Mouse (Mus musculus): Measurements from ENCODE around the gene Hdac9.

Hdac9 gene

GRCm38 (mm10) chr12:34916995-34917394 lies at the start of gene Hdac9:
Gene Hdac9 (minus strand): TSS chr12:34917095.
- in situ Hi-C loops (cut with MboI, MseI) = loop anchor here (10.0 kb wide), 1 partner anchor 222 kb away; no protein-coding TSS in a partner anchor

GRCm38 (mm10) chr12:34949066-34949706 lies 32.3 kb upstream of the Hdac9 start:
- in situ Hi-C loops (cut with MboI, MseI) = no loop called here

- in situ Hi-C loops (cut with MboI, MseI) = loop anchor here (5.0 kb wide), 1 partner anchor 244 kb away; no protein-coding TSS in a partner anchor
These were observed 21.0 kb upstream of the Hdac9 start for GRCm38 (mm10) chr12:34937918-34938317.

- in situ Hi-C loops (cut with MboI, MseI) = no loop called here
These were observed 8.9 kb downstream of the Hdac9 start for GRCm38 (mm10) chr12:34908008-34908407.

DNA sequence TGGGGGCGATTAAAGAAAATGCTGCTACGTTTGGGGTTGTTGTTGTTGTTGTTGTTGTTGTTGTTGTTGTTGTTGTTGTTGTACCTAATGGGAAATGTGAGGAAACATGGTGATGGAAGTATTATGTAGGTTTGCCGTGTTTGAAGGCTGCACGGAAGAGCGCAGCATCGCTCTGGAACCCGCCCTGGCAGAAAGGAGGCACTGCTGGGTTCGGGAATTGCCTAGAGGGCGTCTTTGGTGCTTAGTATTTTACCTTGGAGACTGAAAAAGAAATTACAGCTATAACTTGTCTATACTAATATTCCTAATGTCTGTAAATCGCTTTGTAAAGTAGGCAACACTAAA lies 9.4 kb downstream of the Hdac9 start:
- in situ Hi-C loops (cut with MboI, MseI) = no loop called here

- in situ Hi-C loops (cut with MboI, MseI) = no loop called here
These were observed 10.0 kb downstream of the Hdac9 start for GRCm38 (mm10) chr12:34906704-34907505.

- in situ Hi-C loops (cut with MboI, MseI) = no loop called here
These were observed 10.6 kb downstream of the Hdac9 start for GRCm38 (mm10) chr12:34906376-34906703.

GRCm38 (mm10) chr12:34900241-34900640 lies 16.7 kb downstream of the Hdac9 start:
- in situ Hi-C loops (cut with MboI, MseI) = no loop called here

DNA sequence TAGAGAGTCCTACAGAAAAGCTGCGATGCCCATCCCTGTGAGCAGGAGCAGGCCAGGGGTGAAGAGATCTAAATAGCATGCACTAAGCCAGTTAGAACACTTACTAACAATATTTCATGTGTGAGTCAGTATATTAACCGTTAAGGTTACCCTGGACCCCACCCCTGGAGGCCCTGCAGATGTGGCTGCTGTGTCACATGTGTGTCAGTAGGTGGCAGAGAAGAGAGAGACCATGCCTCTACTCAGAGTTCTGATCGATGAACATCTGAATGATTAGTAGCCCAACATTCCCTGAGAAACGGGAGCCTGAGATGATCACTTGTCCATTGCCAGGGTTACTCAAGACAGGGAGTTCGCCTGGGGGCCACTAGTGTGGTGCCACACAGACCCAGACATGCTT lies 22.0 kb downstream of the Hdac9 start:
- in situ Hi-C loops (cut with MboI, MseI) = no loop called here

- in situ Hi-C loops (cut with MboI, MseI) = no loop called here
These were observed 28.2 kb downstream of the Hdac9 start for GRCm38 (mm10) chr12:34888694-34889093.

GRCm38 (mm10) chr12:34874926-34875325 lies 42.0 kb downstream of the Hdac9 start:
- in situ Hi-C loops (cut with MboI, MseI) = no loop called here

- in situ Hi-C loops (cut with MboI, MseI) = no loop called here
These were observed 45.9 kb downstream of the Hdac9 start for GRCm38 (mm10) chr12:34871028-34871427.

GRCm38 (mm10) chr12:34841196-34841595 lies 75.7 kb downstream of the Hdac9 start:
- in situ Hi-C loops (cut with MboI, MseI) = no loop called here

- in situ Hi-C loops (cut with MboI, MseI) = no loop called here
These were observed 79.6 kb downstream of the Hdac9 start for GRCm38 (mm10) chr12:34837318-34837717.

- in situ Hi-C loops (cut with MboI, MseI) = no loop called here
These were observed 80.0 kb downstream of the Hdac9 start for GRCm38 (mm10) chr12:34836864-34837263.

DNA sequence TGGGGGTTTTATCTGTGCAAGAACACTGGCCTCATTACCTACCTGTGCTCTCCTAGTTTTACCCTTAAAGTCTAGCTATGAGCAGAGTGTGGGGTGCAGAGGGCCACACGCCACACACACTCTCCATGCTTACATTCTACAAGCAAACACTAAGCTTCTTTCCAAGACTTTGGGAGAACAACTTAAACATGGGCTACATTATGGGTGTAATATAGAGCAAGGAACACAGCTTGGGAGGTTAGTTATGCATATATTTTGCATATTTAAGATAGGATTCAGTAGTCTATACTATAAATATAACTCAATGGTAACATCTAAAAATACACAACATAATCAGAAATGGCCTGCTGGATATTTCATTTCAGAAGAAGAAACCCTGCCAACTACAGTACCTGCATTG lies 80.8 kb downstream of the Hdac9 start:
- in situ Hi-C loops (cut with MboI, MseI) = no loop called here

DNA sequence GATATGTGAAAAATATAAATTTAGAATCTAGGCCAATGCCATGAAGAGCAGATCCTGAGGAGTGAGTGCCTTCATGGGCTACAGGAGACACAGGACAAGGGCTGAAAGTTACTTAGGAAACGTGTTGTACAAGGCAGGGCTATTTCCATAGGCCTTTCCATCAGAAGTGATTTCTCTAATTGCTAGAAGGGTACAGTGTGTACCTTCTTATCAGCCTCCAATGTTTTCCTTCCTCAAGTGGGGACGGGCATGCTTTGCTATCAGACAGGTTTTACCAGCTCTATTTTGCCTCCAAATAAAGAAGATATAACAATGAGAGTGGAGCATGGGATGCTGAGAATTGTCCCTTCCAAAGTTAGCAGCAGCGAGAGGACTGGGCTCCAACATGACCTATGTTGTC lies 81.4 kb downstream of the Hdac9 start:
- in situ Hi-C loops (cut with MboI, MseI) = no loop called here

- in situ Hi-C loops (cut with MboI, MseI) = no loop called here
These were observed 88.2 kb downstream of the Hdac9 start for GRCm38 (mm10) chr12:34828684-34829083.

DNA sequence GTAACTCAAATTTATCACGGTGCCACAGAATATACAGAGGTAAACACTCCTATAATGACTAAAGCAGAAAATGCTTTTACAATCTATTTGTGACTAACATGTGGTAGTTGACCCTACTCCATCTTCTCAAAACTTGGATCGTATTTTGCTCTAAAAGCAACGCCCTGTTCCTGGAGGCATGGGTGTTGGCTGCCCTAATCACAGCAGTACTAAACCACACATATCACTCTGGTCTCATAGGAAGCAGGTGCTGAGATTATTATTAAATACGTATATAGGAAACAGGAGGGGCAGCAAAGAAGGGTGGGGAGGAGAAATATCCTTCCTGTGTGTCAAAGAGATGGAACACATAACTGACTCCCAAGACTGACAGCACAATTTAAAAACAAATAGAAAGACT lies 90.0 kb downstream of the Hdac9 start:
- in situ Hi-C loops (cut with MboI, MseI) = no loop called here

DNA sequence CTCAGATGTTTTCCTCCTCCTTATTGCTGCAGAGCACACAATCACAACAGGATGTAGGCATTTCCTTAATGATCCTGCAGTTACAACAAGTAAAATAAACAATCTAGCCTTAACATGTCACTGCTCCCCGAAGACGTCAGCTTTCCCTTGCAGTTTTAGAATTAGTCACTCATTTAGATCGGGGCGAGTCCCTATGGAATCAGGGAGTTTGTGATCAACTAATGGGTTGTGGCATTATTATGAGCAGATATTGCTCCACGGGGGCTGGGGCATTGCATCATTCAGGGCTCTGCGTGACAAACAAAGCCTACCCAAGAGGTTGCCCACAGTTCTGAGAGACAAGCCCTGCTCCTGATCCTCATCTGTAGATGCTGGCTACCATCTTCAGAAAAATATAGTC lies 96.7 kb downstream of the Hdac9 start:
- in situ Hi-C loops (cut with MboI, MseI) = no loop called here

DNA sequence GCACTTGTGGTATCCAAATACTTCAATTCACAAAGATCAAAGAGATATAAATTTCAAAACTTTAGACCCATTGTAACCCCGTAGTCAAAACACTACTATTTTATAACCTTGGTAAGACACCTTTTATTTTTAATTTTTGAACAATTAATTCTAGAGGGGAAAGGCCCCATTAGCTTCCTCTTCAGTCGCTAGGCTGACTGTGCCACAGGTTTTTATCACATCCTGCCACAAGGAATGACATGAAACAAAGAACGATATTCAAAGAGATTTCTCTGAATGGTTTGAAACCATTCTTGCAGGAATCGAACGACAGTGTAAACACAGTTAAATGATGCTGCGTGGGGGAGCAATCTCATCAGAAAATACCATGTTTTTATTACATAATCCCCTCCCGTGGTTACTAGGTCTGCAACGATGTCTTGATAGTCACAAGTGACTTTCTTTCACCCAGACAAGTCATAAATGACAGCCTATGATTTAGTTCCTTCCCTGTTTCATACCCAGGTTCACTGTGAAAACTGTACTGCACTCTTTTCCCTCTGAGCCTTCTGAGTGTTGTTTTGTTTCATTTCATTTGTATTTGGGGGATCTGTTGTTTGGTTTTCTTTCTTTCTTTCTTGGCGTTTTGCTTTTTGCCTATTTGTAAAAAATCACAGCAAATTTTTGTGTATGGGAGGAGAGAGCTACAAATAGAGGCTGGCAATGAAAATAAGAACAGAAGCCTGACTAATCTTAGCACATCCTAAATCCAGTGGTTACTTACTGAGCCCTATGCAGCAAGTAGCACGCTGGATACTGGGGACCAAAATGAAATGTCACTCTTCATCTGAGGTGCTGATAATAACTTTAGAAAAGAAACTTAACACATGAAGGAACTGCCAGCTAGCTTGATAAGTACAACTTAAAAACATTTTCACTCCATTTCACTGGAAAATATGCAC lies 105.0 kb downstream of the Hdac9 start:
- in situ Hi-C loops (cut with MboI, MseI) = no loop called here

DNA sequence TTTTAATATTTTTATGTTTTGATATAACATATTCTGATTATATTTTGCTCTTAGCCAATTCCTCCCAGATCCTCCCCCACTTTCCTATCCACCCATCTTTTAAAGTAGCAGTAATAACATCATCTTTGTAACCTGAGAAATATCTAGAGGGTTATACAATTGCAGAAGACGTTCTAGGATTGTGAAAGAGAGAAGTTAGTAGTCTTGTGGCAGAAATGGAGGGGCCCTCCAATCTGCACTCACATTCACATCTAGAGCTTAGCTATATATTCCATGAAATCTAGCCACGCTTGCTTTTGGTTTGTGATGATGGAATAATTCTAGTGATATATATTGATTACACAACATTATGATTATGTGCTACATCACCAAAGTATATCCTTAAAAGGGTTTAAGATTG lies 106.7 kb downstream of the Hdac9 start:
- in situ Hi-C loops (cut with MboI, MseI) = no loop called here

All from regulatory T cell (primary cell).